Mouse (Mus musculus) thymus, adult 2 months (tissue): ENCODE measurements around the gene Lcmt1.

Experiments
- CTCF ChIP-seq: fragments of 200-500 bp; IDR thresholded peaks from 2 replicates; pipeline ENCODE4 v1.5.1; 2012; ENCODE audit warnings: mild to moderate bottlenecking, control low read depth, low read length, moderate library complexity, borderline replicate concordance; ENCODE audit not compliant: control insufficient read depth, poor library complexity, insufficient read depth; ENCODE audit errors: extremely low read depth
- POLR2A ChIP-seq: fragments of 200-500 bp; IDR thresholded peaks from 2 replicates; pipeline ENCODE4 v1.6.1; 2012; ENCODE audit warnings: mild to moderate bottlenecking, low read length, control low read depth, moderate library complexity; ENCODE audit not compliant: control insufficient read depth, poor library complexity, insufficient read depth; ENCODE audit errors: extremely low read depth

DNA sequence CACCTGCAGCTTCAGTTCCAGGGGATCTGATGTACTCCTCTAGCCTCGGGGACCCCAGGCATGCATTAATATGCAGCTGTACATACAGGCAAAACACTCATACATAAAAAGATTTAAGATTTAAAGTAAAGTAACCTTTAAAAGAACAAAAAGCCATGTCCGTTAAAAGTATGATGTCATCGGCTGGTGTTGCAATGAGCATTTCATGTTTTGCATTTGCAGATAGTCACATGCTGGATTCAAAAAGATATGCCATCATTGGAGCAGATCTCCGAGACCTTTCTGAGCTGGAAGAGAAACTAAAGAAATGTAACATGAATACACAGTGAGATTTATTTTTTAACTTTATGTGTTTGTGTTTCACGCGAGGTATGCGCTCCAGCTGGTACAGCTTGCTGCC is 40.9 kb downstream of the Lcmt1 start:
- TF ChIP-seq POLR2A (no peak), CTCF (no peak)
